Mouse (Mus musculus) limb, embryonic 11.5 days (tissue): Measurements from ENCODE around the gene Tmc5. TPM values are rescaled to one million over a fixed set of nuclear protein-coding genes. Genes with fewer than 3 reads are reported as not detected.

ENCODE experiments used
- ATAC-seq: fragments of 200-750 bp; cut with Nextera tagmentation; 2 replicates; pipeline ENCODE4 v1.8.0; 2017; ENCODE audit warnings: low read depth; ENCODE audit not compliant: insufficient number of reproducible peaks, low FRiP score, low TSS enrichment
- DNase-seq: peaks from one replicate; pipeline ENCODE4 v3.0.0-alpha.2; 2015; ENCODE audit warnings: low spot score
- H3K27ac ChIP-seq: fragments of 300-500 bp; sonication (generic); replicated peaks from 2 replicates; pipeline ENCODE4 v1.5.1; 2014; ENCODE audit warnings: low read depth, mild to moderate bottlenecking, low read length
- H3K27me3 ChIP-seq: fragments of 300-500 bp; sonication (generic); 2 replicates; pipeline ENCODE4 v1.6.1; 2014; ENCODE audit warnings: mild to moderate bottlenecking, low read length, mixed read lengths; ENCODE audit not compliant: control insufficient read depth, insufficient read depth
- H3K36me3 ChIP-seq: fragments of 300-500 bp; sonication (generic); 2 replicates; pipeline ENCODE4 v1.6.1; 2014; ENCODE audit warnings: mild to moderate bottlenecking, low read length, moderate library complexity, mixed read lengths; ENCODE audit not compliant: control insufficient read depth, insufficient read depth
- H3K4me1 ChIP-seq: fragments of 300-500 bp; sonication (generic); 2 replicates; pipeline ENCODE4 v1.6.1; 2014; ENCODE audit warnings: low read length, mixed read lengths; ENCODE audit not compliant: control insufficient read depth, insufficient read depth
- H3K4me2 ChIP-seq: fragments of 300-500 bp; sonication (generic); 2 replicates; pipeline ENCODE4 v1.6.1; 2014; ENCODE audit warnings: low read depth, mild to moderate bottlenecking, moderate library complexity; ENCODE audit not compliant: severe bottlenecking
- H3K4me3 ChIP-seq: fragments of 300-500 bp; sonication (generic); 2 replicates; pipeline ENCODE4 v1.5.1; 2014; ENCODE audit warnings: low read depth, low read length
- H3K9ac ChIP-seq: fragments of 300-500 bp; sonication (generic); 2 replicates; pipeline ENCODE4 v1.6.1; 2014; ENCODE audit warnings: mild to moderate bottlenecking, low read length
- H3K9me3 ChIP-seq: fragments of 300-500 bp; sonication (generic); 2 replicates; pipeline ENCODE4 v1.6.1; 2016; ENCODE audit warnings: low read length; ENCODE audit not compliant: control insufficient read depth
- WGBS: fragments of 180-500 bp; shearing (Covaris S2); extraction: QIAGEN DNeasy Blood & Tissue Kit; methylation state at CpG from one replicate; pipeline ENCODE4 v1.1.7; 2014; 5-methylcytosine and 5-hydroxymethylcytosine counted together
- polyA plus RNA-seq: library from polyadenylated mRNA; unstranded; fragments of >200 nt; fragmentation: Nextera tagmentation; extraction: Ambion mirVana; gene quantifications from 2 replicates; pipeline ENCODE4 v1.2.1, GENCODE M21; 2014

Tmc5 gene
- polyA plus RNA-seq, 1 experiment from 2014 or later, result not detected

- Histone ChIP-seq H3K27me3 (no peaks in the 10 kb centered on the region), H3K4me1 (peaks cover 6% of the 10 kb centered on the region), H3K27ac (no peak overlapping the region), H3K9me3 (no peaks in the 10 kb centered on the region), H3K36me3 (no peaks in the 10 kb centered on the region), H3K9ac (no peak overlapping the region), H3K4me2 (peak overlapping the region; percentile 82), H3K4me3 (no peak overlapping the region; the same call in 1 of the 2 replicates)
- DNase-seq (no peak), ATAC-seq (0 out of 2 replicates have a peak, but pooled peaks have one; percentile 9)
- WGBS, result 53% methylated on average over 6 of the region's 6 CpGs
Observed at GRCm38 (mm10) chr7:118706051-118706450, 109.0 kb downstream of the Tmc5 start.

GRCm38 (mm10) chr7:118706488-118706887, 109.4 kb downstream of the Tmc5 start:
- H3K4me3 ChIP-seq, result no peak overlapping the region
- H3K27ac ChIP-seq, result no peak overlapping the region
- H3K9me3 ChIP-seq, result no peaks in the 10 kb centered on the region
- DNase-seq, result no peak
- H3K4me1 ChIP-seq, result peaks cover 6% of the 10 kb centered on the region
- no peak overlapping the region for H3K9ac ChIP-seq
- no peaks in the 10 kb centered on the region for H3K36me3 ChIP-seq
- 88% methylated on average over 5 of the region's 5 CpGs for WGBS
- no peak overlapping the region for H3K4me2 ChIP-seq
- H3K27me3 ChIP-seq, result no peaks in the 10 kb centered on the region
- ATAC-seq, result no peak

- WGBS, result 84% methylated on average over 2 of the region's 2 CpGs
Observed at GRCm38 (mm10) chr7:118707216-118707615, 110.1 kb downstream of the Tmc5 start.

GRCm38 (mm10) chr7:118708002-118708401, 110.9 kb downstream of the Tmc5 start:
- DNase-seq (no peak), ATAC-seq (no peak)
- H3K4me2 ChIP-seq, result no peak overlapping the region
- peaks cover 7% of the 10 kb centered on the region for H3K4me1 ChIP-seq
- H3K9ac ChIP-seq, result no peak overlapping the region
- no peaks in the 10 kb centered on the region for H3K9me3 ChIP-seq
- H3K36me3 ChIP-seq, result no peaks in the 10 kb centered on the region
- H3K27ac ChIP-seq, result no peak overlapping the region
- 90% methylated on average over 4 of the region's 4 CpGs for WGBS
- no peak overlapping the region for H3K4me3 ChIP-seq
- H3K27me3 ChIP-seq, result no peaks in the 10 kb centered on the region

More at GRCm38 (mm10) chr7:118707216-118707615, 110.1 kb downstream of the Tmc5 start:
- no peak overlapping the region for H3K4me2 ChIP-seq
- H3K4me1 ChIP-seq, result peaks cover 6% of the 10 kb centered on the region
- ATAC-seq (no peak), DNase-seq (no peak)
- no peak overlapping the region for H3K9ac ChIP-seq
- H3K4me3 ChIP-seq, result no peak overlapping the region
- no peaks in the 10 kb centered on the region for H3K9me3 ChIP-seq
- H3K27me3 ChIP-seq, result no peaks in the 10 kb centered on the region
- no peaks in the 10 kb centered on the region for H3K36me3 ChIP-seq
- H3K27ac ChIP-seq, result no peak overlapping the region

GRCm38 (mm10) chr7:118710776-118711175, 113.7 kb downstream of the Tmc5 start:
- H3K27ac ChIP-seq, result no peak overlapping the region
- no peak for ATAC-seq
- no peak overlapping the region for H3K4me3 ChIP-seq
- WGBS, result 70% methylated on average over 5 of the region's 5 CpGs
- H3K4me2 ChIP-seq, result no peak overlapping the region
- H3K36me3 ChIP-seq, result no peaks in the 10 kb centered on the region
- no peak overlapping the region for H3K9ac ChIP-seq
- peaks cover 5% of the 10 kb centered on the region; the same call in 1 of the 2 replicates for H3K4me1 ChIP-seq
- no peak for DNase-seq
- H3K27me3 ChIP-seq, result no peaks in the 10 kb centered on the region
- H3K9me3 ChIP-seq, result no peaks in the 10 kb centered on the region

GRCm38 (mm10) chr7:118712228-118713173, 115.4 kb downstream of the Tmc5 start, which contains the start of gene Ccp110:
TSS of gene Ccp110 (plus strand) at chr7:118712552.
- no peaks in the 10 kb centered on the region for H3K27me3 ChIP-seq
- peak within 1 kb of the TSS; percentile 57 for H3K4me2 ChIP-seq
- peak within 1 kb of the TSS; percentile 52 for H3K9ac ChIP-seq
- H3K9me3 ChIP-seq, result no peaks in the 10 kb centered on the region
- ATAC-seq (peak; percentile 96), DNase-seq (peak; percentile 93)
- H3K27ac ChIP-seq, result no peak within 1 kb of the TSS
- WGBS, result 1% methylated on average over 48 of the region's 48 CpGs
- H3K4me3 ChIP-seq, result peak within 1 kb of the TSS; percentile 72
- no peaks in the 10 kb centered on the region for H3K36me3 ChIP-seq
- peaks cover 5% of the 10 kb centered on the region; the same call in 1 of the 2 replicates for H3K4me1 ChIP-seq

GRCm38 (mm10) chr7:118714873-118715272, 117.8 kb downstream of the Tmc5 start:
- H3K27ac ChIP-seq, result no peak overlapping the region
- ATAC-seq (no peak), DNase-seq (no peak)
- no peaks in the 10 kb centered on the region for H3K9me3 ChIP-seq
- peaks cover 5% of the 10 kb centered on the region; the same call in 1 of the 2 replicates for H3K4me1 ChIP-seq
- H3K27me3 ChIP-seq, result no peaks in the 10 kb centered on the region
- H3K4me3 ChIP-seq, result no peak overlapping the region
- no peaks in the 10 kb centered on the region for H3K36me3 ChIP-seq
- H3K4me2 ChIP-seq, result no peak overlapping the region
- WGBS, result 88% methylated on average over 1 of the region's 1 CpGs
- H3K9ac ChIP-seq, result no peak overlapping the region

- H3K4me3 ChIP-seq, result no peak overlapping the region
- peaks cover 2% of the 10 kb centered on the region; the same call in 1 of the 2 replicates for H3K36me3 ChIP-seq
- H3K9me3 ChIP-seq, result no peaks in the 10 kb centered on the region
- WGBS, result 99% methylated on average over 4 of the region's 4 CpGs
- ATAC-seq (no peak), DNase-seq (no peak)
- H3K27ac ChIP-seq, result no peak overlapping the region
- no peak overlapping the region for H3K9ac ChIP-seq
- H3K27me3 ChIP-seq, result no peaks in the 10 kb centered on the region
- no peak overlapping the region for H3K4me2 ChIP-seq
- H3K4me1 ChIP-seq, result peaks cover 3% of the 10 kb centered on the region; the same call in 1 of the 2 replicates
Observed at GRCm38 (mm10) chr7:118718066-118718465, 121.0 kb downstream of the Tmc5 start.
